Comparison of ENCODE assay signal across 11 mouse cellular contexts in the genomic region with DNA sequence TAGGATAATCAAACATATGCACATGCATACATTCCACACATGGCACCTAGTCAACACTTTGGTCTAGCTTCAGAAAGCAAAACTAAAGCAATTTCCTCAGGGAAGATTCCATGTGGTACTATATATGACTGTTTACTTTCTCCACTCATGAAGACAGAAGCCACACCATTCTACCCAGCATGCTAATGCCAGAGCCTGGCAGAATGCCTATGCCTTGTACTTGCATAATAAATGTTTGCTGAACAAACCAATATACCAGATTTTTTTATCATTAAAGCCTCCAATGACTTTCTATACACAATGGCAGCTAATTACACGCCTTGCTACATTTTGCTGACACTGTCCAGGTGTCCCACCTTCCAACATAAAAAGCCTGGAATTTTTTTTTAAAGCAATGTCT. TPM values are rescaled to one million over a fixed set of nuclear protein-coding genes. Genes with fewer than 3 reads are reported as not detected.
A peak's percentile ranks its signal among the peaks of the same experiment; 100 is the strongest.
DNase-seq lines count a peak whose midpoint lies in the region; ATAC-seq and TF ChIP-seq lines count a peak whose summit lies in the region.
"Had no signal": no experiment of that assay in that cellular context is flagged by ENCODE, and none has a peak within 500 bp of the region (broad histone marks: within the 10 kb centered on the region; RNA-seq: fewer than 3 reads in every experiment).

No protein-coding gene starts in this region.

- peaks cover 25% of the 10 kb centered on the region for H3K36me3 ChIP-seq in erythroblast, embryonic 14.5 days (ENCODE audit: control insufficient read depth)
- no peaks in the 10 kb centered on the region for H3K36me3 ChIP-seq in lung, embryonic 16.5 days (ENCODE audit: control insufficient read depth, insufficient read depth, low read length)
- no peaks in the 10 kb centered on the region for H3K36me3 ChIP-seq in embryonic facial prominence, embryonic 15.5 days
- no peaks in the 10 kb centered on the region for H3K36me3 ChIP-seq in myocyte (ENCODE audit: control insufficient read depth, insufficient read depth)
- H3K36me3 ChIP-seq in heart, adult 2 months (ENCODE audit: control insufficient read depth, insufficient read depth, low read length), result no peaks in the 10 kb centered on the region

- H3K9ac ChIP-seq in lung, embryonic 16.5 days (ENCODE audit: low read length), result no peak overlapping the region
- H3K9ac ChIP-seq in embryonic facial prominence, embryonic 15.5 days, result no peak overlapping the region
- no peak overlapping the region for H3K9ac ChIP-seq in heart, adult 2 months (ENCODE audit: low read depth, low read length)
- H3K9ac ChIP-seq: hindbrain, embryonic 14.5 days had no signal

- intact Hi-C loops in heart, adult 2 months (cut with DNase I), result no loop called here

- DNase-seq in lung, postnatal 10 days, result no peak
- DNase-seq in heart, adult 2 months, result no peak
- DNase-seq in urinary bladder, postnatal 25 days (ENCODE audit: low spot score), result no peak
- DNase-seq: adrenal gland, adult 2 months; gastrocnemius, adult 2 months had no signal

- no peak for TF ChIP-seq CTCF in heart, adult 2 months (IDR thresholded peaks at IDR 0.05)

- H3K9me3 ChIP-seq in erythroblast, embryonic 14.5 days (ENCODE audit: control insufficient read depth, low read length), result peaks cover 5% of the 10 kb centered on the region
- no peaks in the 10 kb centered on the region for H3K9me3 ChIP-seq in lung, embryonic 16.5 days (ENCODE audit: control insufficient read depth, low read length)
- no peaks in the 10 kb centered on the region for H3K9me3 ChIP-seq in embryonic facial prominence, embryonic 15.5 days (replicated peaks)

- no peak for ATAC-seq in erythroblast, adult 5-6 weeks (replicated peaks; ENCODE audit: low FRiP score, poor library complexity, severe bottlenecking)
- no peak for ATAC-seq in lung, embryonic 16.5 days (ENCODE audit: low read depth)
- ATAC-seq in embryonic facial prominence, embryonic 15.5 days (ENCODE audit: insufficient number of reproducible peaks, low FRiP score, low TSS enrichment, low read depth), result no peak

- H3K4me2 ChIP-seq in lung, embryonic 16.5 days (ENCODE audit: low read depth, low read length), result peak overlapping the region; percentile 66; the same call in 1 of the 2 replicates
- H3K4me2 ChIP-seq in embryonic facial prominence, embryonic 15.5 days (replicated peaks), result peak overlapping the region; percentile 48; the same call in 1 of the 2 replicates
- H3K4me2 ChIP-seq in myocyte (ENCODE audit: low read depth), result peak overlapping the region; percentile 71

- H3ac ChIP-seq in myocyte (ENCODE audit: control insufficient read depth, insufficient read length), result no peak overlapping the region

- peaks cover 7% of the 10 kb centered on the region; the same call in 1 of the 2 replicates for H3K27me3 ChIP-seq in erythroblast, embryonic 14.5 days (ENCODE audit: control insufficient read depth)
- no peaks in the 10 kb centered on the region for H3K27me3 ChIP-seq in lung, embryonic 16.5 days (ENCODE audit: control insufficient read depth, insufficient read depth, low read depth, low read length)
- no peaks in the 10 kb centered on the region for H3K27me3 ChIP-seq in embryonic facial prominence, embryonic 15.5 days
- no peaks in the 10 kb centered on the region for H3K27me3 ChIP-seq in myocyte (ENCODE audit: control insufficient read depth, insufficient read depth, insufficient read length)
- H3K27me3 ChIP-seq in heart, adult 2 months (ENCODE audit: control insufficient read depth, insufficient read depth, low read length), result no peaks in the 10 kb centered on the region

- H3K79me2 ChIP-seq in myocyte (ENCODE audit: control insufficient read depth, insufficient read depth), result peaks cover 40% of the 10 kb centered on the region
- no peaks in the 10 kb centered on the region for H3K79me2 ChIP-seq in heart, adult 2 months (replicated peaks; ENCODE audit: control insufficient read depth, insufficient read depth, low read length)

- TF ChIP-seq EP300 in heart, adult 2 months (IDR thresholded peaks at IDR 0.05; ENCODE audit: insufficient read depth, low read depth, low read length), result no peak

- 48% methylated on average over 1 of the region's 1 CpGs for WGBS in lung, embryonic 16.5 days
- WGBS in embryonic facial prominence, embryonic 15.5 days, result 71% methylated on average over 1 of the region's 1 CpGs
- WGBS in heart, adult 2 months, result 65% methylated on average over 1 of the region's 1 CpGs

- H3K4me1 ChIP-seq in erythroblast, embryonic 14.5 days (ENCODE audit: control insufficient read depth), result peaks cover 29% of the 10 kb centered on the region
- peaks cover 2% of the 10 kb centered on the region; the same call in 1 of the 2 replicates for H3K4me1 ChIP-seq in lung, embryonic 16.5 days (replicated peaks; ENCODE audit: control insufficient read depth, insufficient read depth, low read length)
- no peaks in the 10 kb centered on the region for H3K4me1 ChIP-seq in embryonic facial prominence, embryonic 15.5 days
- H3K4me1 ChIP-seq in heart, adult 2 months (ENCODE audit: control insufficient read depth, insufficient read depth, low read length), result no peaks in the 10 kb centered on the region

- TF ChIP-seq POLR2A in myocyte (IDR thresholded peaks at IDR 0.05; ENCODE audit: insufficient read length, low read depth), result no peak
- TF ChIP-seq POLR2A in heart, adult 2 months (IDR thresholded peaks at IDR 0.05; ENCODE audit: insufficient read depth, low read depth, low read length), result no peak

- no peak overlapping the region for H3K27ac ChIP-seq in lung, embryonic 16.5 days (ENCODE audit: low read length)
- no peak overlapping the region for H3K27ac ChIP-seq in embryonic facial prominence, embryonic 15.5 days (replicated peaks)
- H3K27ac ChIP-seq in heart, adult 2 months, result no peak overlapping the region
- H3K27ac ChIP-seq: gastrocnemius, adult 2 months; hindbrain, embryonic 14.5 days had no signal

- H3K4me3 ChIP-seq in erythroblast, embryonic 14.5 days (replicated peaks), result peak overlapping the region; percentile 76
- H3K4me3 ChIP-seq in lung, embryonic 16.5 days (ENCODE audit: low read length), result no peak overlapping the region
- no peak overlapping the region for H3K4me3 ChIP-seq in embryonic facial prominence, embryonic 15.5 days (replicated peaks)
- H3K4me3 ChIP-seq in myocyte, result peak overlapping the region; percentile 58
- H3K4me3 ChIP-seq in heart, adult 2 months, result no peak overlapping the region
- H3K4me3 ChIP-seq: gastrocnemius, adult 2 months had no signal

TF ChIP-seq in myocyte, 11 proteins besides CTCF, POLR2A, EP300 and RAD21:
- TF ChIP-seq E2F4 (IDR thresholded peaks at IDR 0.05; ENCODE audit: insufficient read depth) (no peak), CEBPB (IDR thresholded peaks at IDR 0.05; ENCODE audit: insufficient read depth, poor library complexity, severe bottlenecking) (no peak), TCF12 (IDR thresholded peaks at IDR 0.05; ENCODE audit: insufficient read depth, poor library complexity, severe bottlenecking) (no peak), MAX (IDR thresholded peaks at IDR 0.05; ENCODE audit: low read depth) (no peak), POLR2AphosphoS2 (IDR thresholded peaks at IDR 0.05; ENCODE audit: insufficient read length, low read depth) (no peak), MYOG (IDR thresholded peaks at IDR 0.05; ENCODE audit: control insufficient read depth in 1 of 3, insufficient read depth in 1 of 3, insufficient read length in 2 of 3, low read depth in 2 of 3) (no peak), REST (IDR thresholded peaks at IDR 0.05; ENCODE audit: insufficient read depth, insufficient read length) (no peak), USF1 (IDR thresholded peaks at IDR 0.05; ENCODE audit: low read depth) (no peak), TCF3 (IDR thresholded peaks at IDR 0.05; ENCODE audit: insufficient read length, low read depth) (no peak), SRF (IDR thresholded peaks at IDR 0.05; ENCODE audit: control insufficient read depth, insufficient read length, low read depth) (no peak), MYOD1 (IDR thresholded peaks at IDR 0.05; ENCODE audit: control insufficient read depth in 1 of 3, insufficient read length in 2 of 3, low read depth in 2 of 3) (no peak)

RNA-seq across cellular contexts. Expression of a gene that starts 1.7 kb away (rescaled TPM):
- polyA plus RNA-seq in erythroblast, embryonic 14.5 days (2012), result 0.58 and 0.93 TPM in 2 replicates
- total RNA-seq in erythroblast, adult 5-6 weeks (2015; ENCODE audit: low replicate concordance), result 17.1 and 23.2 TPM in 2 replicates
- total RNA-seq in erythroblast, adult 5-6 weeks (2017; ENCODE audit: low replicate concordance), result 50.4 and 66.6 TPM in 2 replicates
- 22.4 and 22.7 TPM in 2 replicates for polyA plus RNA-seq in lung, embryonic 16.5 days (2015; fragmentation: Nextera tagmentation; extraction: Ambion mirVana)
- polyA plus RNA-seq in embryonic facial prominence, embryonic 15.5 days (2015; fragmentation: Nextera tagmentation; extraction: Ambion mirVana), result 15.6 and 16.3 TPM in 2 replicates
- 1.4 TPM for polyA plus RNA-seq in myocyte (2012; fragmentation: generic; extraction: Trizol)
- total RNA-seq in heart, adult 2 months (2021), result 1 to 10 TPM; 4.0 to 6.0 TPM
- 0.43 and 0.91 TPM in 2 replicates for polyA plus RNA-seq in heart, adult 2 months (2012; rRNA removed)

RNA-seq across cellular contexts. Expression of a gene that starts 24.4 kb away (rescaled TPM):
- polyA plus RNA-seq in erythroblast, embryonic 14.5 days (2012), result 1.4 and 1.5 TPM in 2 replicates
- 17.8 and 19.6 TPM in 2 replicates for total RNA-seq in erythroblast, adult 5-6 weeks (2015; ENCODE audit: low replicate concordance)
- total RNA-seq in erythroblast, adult 5-6 weeks (2017; ENCODE audit: low replicate concordance), result 91.8 and 103 TPM in 2 replicates
- 0.93 and 1.3 TPM in 2 replicates for polyA plus RNA-seq in lung, embryonic 16.5 days (2015; fragmentation: Nextera tagmentation; extraction: Ambion mirVana)
- polyA plus RNA-seq in embryonic facial prominence, embryonic 15.5 days (2015; fragmentation: Nextera tagmentation; extraction: Ambion mirVana), result 3.5 and 4.0 TPM in 2 replicates
- polyA plus RNA-seq in myocyte (2012; fragmentation: generic; extraction: Trizol), result 1.9 TPM
- total RNA-seq in heart, adult 2 months (2021), result under 1 TPM; 0.05 to 0.25 TPM
- polyA plus RNA-seq in heart, adult 2 months (2012; rRNA removed), result 0.16 and 0.18 TPM in 2 replicates

Comparison
In these comparisons a context has a peak if more than half of its experiments do, and no peak if none do; other contexts are left out.
1. H3K4me3 ChIP-seq: peak in erythroblast, embryonic 14.5 days (single experiment) and myocyte (single experiment); none in lung, embryonic 16.5 days (single experiment), embryonic facial prominence, embryonic 15.5 days (single experiment) and heart, adult 2 months (single experiment).
2. Peak in every context shown above with its lines, with median percentiles within 50 percentile points of each other: H3K4me2 ChIP-seq.